Comparison of ENCODE assay signal across 7 mouse cellular contexts in the genomic region with DNA sequence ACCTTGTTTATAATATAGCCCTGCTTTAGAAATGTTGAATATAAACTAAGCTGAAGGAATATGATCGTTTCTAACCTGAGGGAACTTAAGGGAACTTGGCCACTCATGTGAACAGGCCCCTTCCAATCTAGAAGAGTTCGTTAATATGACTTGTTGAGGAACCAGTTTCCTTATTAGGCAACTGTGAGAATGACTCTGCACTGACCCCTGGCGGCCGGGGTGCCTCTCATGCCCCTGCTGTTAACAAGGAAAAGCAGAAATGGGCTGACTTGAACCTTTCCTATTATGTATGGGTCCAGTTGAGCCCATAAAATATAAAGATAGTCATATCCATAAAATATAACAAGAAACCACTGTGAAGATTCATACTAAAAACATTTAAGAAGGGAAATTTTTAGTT. TPM values are rescaled to one million over a fixed set of nuclear protein-coding genes. Genes with fewer than 3 reads are reported as not detected.
DNase-seq lines count a peak whose midpoint lies in the region; ATAC-seq and TF ChIP-seq lines count a peak whose summit lies in the region.

No protein-coding gene starts in this region.

- H3K36me3 ChIP-seq in intestine, postnatal 0 days (ENCODE audit: control insufficient read depth, insufficient read depth), result peaks cover 28% of the 10 kb centered on the region

- peak; percentile 93 for TF ChIP-seq CTCF in intestine, postnatal 0 days (IDR thresholded peaks at IDR 0.05; ENCODE audit: low read depth)

- peak; percentile 38 for ATAC-seq in intestine, postnatal 0 days

- no peaks in the 10 kb centered on the region for H3K4me1 ChIP-seq in intestine, postnatal 0 days (replicated peaks; ENCODE audit: control insufficient read depth, insufficient read depth, low read length)

- peak; percentile 89 for DNase-seq in 416B (ENCODE audit: low read depth)
- DNase-seq in CD8-positive naive resting alpha-beta T cell, adult 2 months (ENCODE audit: low read depth in 2 of 2, low spot score in 2 of 2), result peak; percentile 68 to 81
- peak; percentile 80 for DNase-seq in brain, adult 2 months (ENCODE audit: low read depth, low spot score)
- DNase-seq in forelimb bud, embryonic 11.5 days (ENCODE audit: low read depth, low spot score), result peak; percentile 64
- peak; percentile 70 to 79 for DNase-seq in lung, adult 18-20 months
- peak; percentile 75 for DNase-seq in right cerebral cortex, postnatal 14 days

- H3K27ac ChIP-seq in intestine, postnatal 0 days (ENCODE audit: low read depth, low read length), result no peak overlapping the region

- 0% methylated on average over 4 of the region's 4 CpGs for WGBS in intestine, postnatal 0 days

- no peak overlapping the region for H3K4me3 ChIP-seq in intestine, postnatal 0 days (ENCODE audit: low read depth, low read length)

- H3K9ac ChIP-seq in intestine, postnatal 0 days (ENCODE audit: low read depth, low read length), result no peak overlapping the region

- H3K4me2 ChIP-seq in intestine, postnatal 0 days (replicated peaks; ENCODE audit: low read depth), result no peak overlapping the region

- H3K9me3 ChIP-seq in intestine, postnatal 0 days (ENCODE audit: control insufficient read depth), result no peaks in the 10 kb centered on the region

- no peaks in the 10 kb centered on the region for H3K27me3 ChIP-seq in intestine, postnatal 0 days (replicated peaks; ENCODE audit: control insufficient read depth, insufficient read depth, low read length)

RNA-seq across cellular contexts. Expression of gene Map3k3, which starts 8.1 kb away (rescaled TPM):
- polyA plus RNA-seq in intestine, postnatal 0 days (2015; fragmentation: Nextera tagmentation; extraction: Ambion mirVana), result 6.2 and 6.6 TPM in 2 replicates

RNA-seq across cellular contexts. Expression of gene Taco1, which starts 10.5 kb away (rescaled TPM):
- polyA plus RNA-seq in intestine, postnatal 0 days (2015; fragmentation: Nextera tagmentation; extraction: Ambion mirVana), result 9.0 and 9.2 TPM in 2 replicates

RNA-seq across cellular contexts. Expression of gene Dcaf7, which starts 39.6 kb away (rescaled TPM):
- 30.8 and 31.3 TPM in 2 replicates for polyA plus RNA-seq in intestine, postnatal 0 days (2015; fragmentation: Nextera tagmentation; extraction: Ambion mirVana)
